Mouse (Mus musculus) cerebellum, postnatal 4 days (tissue): Measurements from ENCODE around the gene B4galnt2.

ENCODE experiments used
- DNase-seq, 2 experiments: peaks; one replicate each; pipeline ENCODE4 v3.0.0; 2022; ENCODE audit warnings: low spot score in 2 of 2, mixed read lengths in 1 of 2

Gene B4galnt2

GRCm38 (mm10) chr11:95827168-95827447, 87.6 kb downstream of the B4galnt2 start:
- no peak for DNase-seq

- DNase-seq, result no peak
Observed at GRCm38 (mm10) chr11:95826317-95827167, 88.1 kb downstream of the B4galnt2 start.

GRCm38 (mm10) chr11:95825625-95826024, 89.1 kb downstream of the B4galnt2 start:
- no peak for DNase-seq

- peak in 1 of 2 experiments; percentile 32 for DNase-seq
Observed at GRCm38 (mm10) chr11:95824877-95825243, 89.8 kb downstream of the B4galnt2 start.

- DNase-seq, result peak; percentile 83 to 89
Observed at GRCm38 (mm10) chr11:95824071-95824876, 90.4 kb downstream of the B4galnt2 start, which contains the start of gene Phospho1. Phospho1 (plus strand) TSS chr11:95824499.

- no peak for DNase-seq
Observed at GRCm38 (mm10) chr11:95822437-95822836, 92.3 kb downstream of the B4galnt2 start.

GRCm38 (mm10) chr11:95821511-95821910, 93.2 kb downstream of the B4galnt2 start:
- DNase-seq, result no peak

- no peak for DNase-seq
Observed at GRCm38 (mm10) chr11:95819138-95819537, 95.6 kb downstream of the B4galnt2 start.
